Mouse (Mus musculus) liver, embryonic 14.5 days (tissue): ENCODE results near the gene Gas1. TPM values are rescaled to one million over a fixed set of nuclear protein-coding genes. Genes with fewer than 3 reads are reported as not detected.
A peak's percentile ranks its signal among the peaks of the same experiment; 100 is the strongest.

Experiments
- ATAC-seq: fragments of 200-750 bp; cut with Nextera tagmentation; 2 replicates; pipeline ENCODE4 v1.8.0; 2017; ENCODE audit warnings: moderate number of reproducible peaks, mild to moderate bottlenecking, moderate library complexity; ENCODE audit not compliant: insufficient read depth
- DNase-seq, 3 experiments: peaks; one replicate each; pipeline ENCODE4 v3.0.0-alpha.2; 2012 to 2013; ENCODE audit warnings: low read depth in 3 of 3, low spot score in 3 of 3
- H3K27ac ChIP-seq: fragments of 300-500 bp; sonication (generic); 2 replicates; pipeline ENCODE4 v1.5.1; 2014; ENCODE audit warnings: moderate library complexity, mild to moderate bottlenecking, control low read depth, inconsistent platforms
- H3K27me3 ChIP-seq: fragments of 300-500 bp; sonication (generic); 2 replicates; pipeline ENCODE4 v1.6.1; 2014; ENCODE audit warnings: mild to moderate bottlenecking, low read length, moderate library complexity; ENCODE audit not compliant: control insufficient read depth, insufficient read depth
- H3K36me3 ChIP-seq: fragments of 300-500 bp; sonication (generic); replicated peaks from 2 replicates; pipeline ENCODE4 v1.6.1; 2014; ENCODE audit warnings: low read depth; ENCODE audit not compliant: control insufficient read depth, insufficient read depth
- H3K4me1 ChIP-seq, 2 experiments: fragments of 200-500 bp in 1 of 2; fragments of 300-500 bp in 1 of 2; sonication (generic) in 1 of 2; replicated peaks; 2 replicates each; pipeline ENCODE4 v1.6.1; 2012 to 2014; ENCODE audit warnings: antibody characterized with exemption in 1 of 2, inconsistent platforms in 1 of 2, low read length in 1 of 2; ENCODE audit not compliant: control insufficient read depth in 2 of 2, insufficient read depth in 2 of 2
- H3K4me2 ChIP-seq: fragments of 300-500 bp; sonication (generic); 2 replicates; pipeline ENCODE4 v1.6.1; 2014; ENCODE audit warnings: low read depth, mild to moderate bottlenecking, control low read depth, moderate library complexity
- H3K4me3 ChIP-seq, 2 experiments: fragments of 200-500 bp in 1 of 2; fragments of 300-500 bp in 1 of 2; sonication (generic) in 1 of 2; 2 replicates each; pipeline ENCODE4 v1.5.1; 2012 to 2014; ENCODE audit warnings: low read depth in 2 of 2, low read length in 2 of 2, mild to moderate bottlenecking in 2 of 2, control low read depth in 1 of 2, inconsistent platforms in 1 of 2, moderate library complexity in 1 of 2; ENCODE audit not compliant: insufficient read depth in 1 of 2
- H3K9ac ChIP-seq: fragments of 300-500 bp; sonication (generic); replicated peaks from 2 replicates; pipeline ENCODE4 v1.6.1; 2014; ENCODE audit warnings: mild to moderate bottlenecking, control low read depth, moderate library complexity
- H3K9me3 ChIP-seq: fragments of 300-500 bp; sonication (generic); 2 replicates; pipeline ENCODE4 v1.6.1; 2016; ENCODE audit warnings: low read length, mixed read lengths; ENCODE audit not compliant: control insufficient read depth
- CTCF ChIP-seq: IDR thresholded peaks from 2 replicates; pipeline ENCODE4 v1.5.1; 2016; ENCODE audit warnings: antibody characterized with exemption, low read depth, control low read depth
- EP300 ChIP-seq: IDR thresholded peaks from 2 replicates; pipeline ENCODE4 v1.6.1; 2016; ENCODE audit warnings: antibody characterized with exemption, low read depth
- WGBS: fragments of 180-500 bp; shearing (Covaris S2); extraction: QIAGEN DNeasy Blood & Tissue Kit; methylation state at CpG from one replicate; pipeline ENCODE4 v1.1.7; 2014; ENCODE audit not compliant: insufficient replicate concordance; 5-methylcytosine and 5-hydroxymethylcytosine counted together
- polyA plus RNA-seq, 2 experiments: library from polyadenylated mRNA; depleted of rRNA in 1 of 2; stranded (reverse) in 1 of 2; unstranded in 1 of 2; fragments of >200 nt; fragmentation: Nextera tagmentation in 1 of 2; extraction: Ambion mirVana in 1 of 2; gene quantifications; 2 replicates each; pipeline versions ENCODE4 v1.2.1 to v1.2.3; 2012 to 2014

The Gas1 gene
- polyA plus RNA-seq (2012; rRNA removed) = 1.5 and 2.1 TPM in 2 replicates
- 1.6 and 1.7 TPM in 2 replicates for polyA plus RNA-seq (2014; fragmentation: Nextera tagmentation; extraction: Ambion mirVana)

DNA sequence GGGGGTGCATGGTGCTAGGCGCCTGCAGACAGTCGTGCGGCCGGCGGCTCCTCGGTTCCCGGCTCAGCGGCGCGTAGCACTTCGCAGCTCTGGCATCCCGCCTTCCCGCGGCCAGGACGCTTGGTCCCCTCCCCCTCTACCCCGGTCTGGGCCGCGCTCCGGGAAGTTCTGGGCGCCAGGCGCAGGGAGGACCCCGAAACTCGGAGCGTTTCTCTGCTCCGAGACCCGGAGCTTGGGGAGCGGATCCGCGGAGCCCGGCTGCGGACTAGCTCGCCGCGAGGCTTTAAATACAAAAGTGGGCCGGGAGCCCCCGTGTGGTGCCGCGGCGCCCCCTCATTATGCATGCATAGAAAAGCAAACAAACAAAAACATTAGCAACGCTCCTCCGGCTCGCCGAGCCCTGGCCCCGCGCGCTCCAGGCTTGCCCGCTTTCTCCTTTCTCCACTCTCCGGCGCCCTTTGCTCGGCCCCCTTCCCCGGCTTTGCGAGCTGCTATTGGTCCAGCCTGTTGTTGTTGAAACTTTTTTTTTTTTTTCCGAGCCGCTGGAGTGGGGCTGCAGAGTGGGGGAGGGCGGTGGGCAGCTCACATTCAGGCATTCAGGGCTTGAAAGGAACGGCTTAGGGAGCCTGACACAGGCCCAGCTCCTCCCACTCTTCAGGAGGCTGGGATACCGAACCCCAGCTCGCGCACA lies at the start of gene Gas1:
Gene Gas1 (minus strand): TSS at position 260 of the 691 bp plus-strand sequence.
- H3K27me3 ChIP-seq = peaks cover 47% of the 10 kb centered on the region
- no peaks in the 10 kb centered on the region for H3K36me3 ChIP-seq
- TF ChIP-seq CTCF (no peak), EP300 (no peak)
- no peak within 1 kb of the TSS for H3K27ac ChIP-seq
- H3K4me3 ChIP-seq = peak within 1 kb of the TSS; percentile 40 to 48
- peak within 1 kb of the TSS; percentile 56 for H3K4me2 ChIP-seq
- H3K9ac ChIP-seq = no peak within 1 kb of the TSS
- 0 out of 4 replicates have a peak, but pooled peaks cover 0 to 2% of the 10 kb centered on the region in 2 experiments for H3K4me1 ChIP-seq
- DNase-seq (peak in 2 of 3 experiments; percentile 14 to 17), ATAC-seq (peak; percentile 55; the same call in 1 of the 2 replicates)
- 1% methylated on average over 56 of the region's 59 CpGs for WGBS
- no peaks in the 10 kb centered on the region for H3K9me3 ChIP-seq

GRCm38 (mm10) chr13:60226251-60226836 lies 49.2 kb upstream of the Gas1 start:
- no peak for DNase-seq
- no peak overlapping the region for H3K27ac ChIP-seq
- no peak for ATAC-seq

DNA sequence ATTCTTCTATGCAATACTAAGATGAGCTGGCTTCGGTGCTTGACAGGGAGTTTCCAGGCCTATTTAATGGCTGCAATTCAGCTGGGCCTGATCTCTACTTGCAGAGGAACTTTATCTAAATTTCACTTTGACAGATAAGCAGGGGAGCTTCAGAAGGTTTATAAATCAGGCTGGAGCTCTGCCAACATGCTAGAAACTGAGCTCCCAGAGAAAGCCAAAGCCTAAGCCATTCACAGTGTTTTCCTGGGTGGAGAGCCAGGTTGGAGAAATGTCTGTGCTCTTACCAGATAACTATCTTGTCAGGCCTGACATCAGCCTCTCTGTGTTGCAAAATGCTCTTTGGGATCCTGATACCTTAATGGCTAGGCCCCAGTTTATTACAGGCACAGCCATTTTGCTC lies 48.6 kb upstream of the Gas1 start:
- 54% methylated on average over 1 of the region's 1 CpGs for WGBS
- TF ChIP-seq EP300 (no peak), CTCF (no peak)
- DNase-seq (no peak), ATAC-seq (no peak)
- H3K27ac ChIP-seq = no peak overlapping the region
- 0 out of 4 replicates have a peak, but pooled peaks cover 0 to 3% of the 10 kb centered on the region in 2 experiments for H3K4me1 ChIP-seq
- H3K36me3 ChIP-seq = no peaks in the 10 kb centered on the region
- H3K9me3 ChIP-seq = no peaks in the 10 kb centered on the region
- H3K4me3 ChIP-seq = no peak overlapping the region
- H3K4me2 ChIP-seq = no peak overlapping the region
- H3K27me3 ChIP-seq = no peaks in the 10 kb centered on the region
- no peak overlapping the region for H3K9ac ChIP-seq

More at GRCm38 (mm10) chr13:60226251-60226836, 49.2 kb upstream of the Gas1 start:
- H3K36me3 ChIP-seq = no peaks in the 10 kb centered on the region
- 0 out of 4 replicates have a peak, but pooled peaks cover 0 to 3% of the 10 kb centered on the region in 2 experiments for H3K4me1 ChIP-seq
- 38% methylated on average over 9 of the region's 9 CpGs for WGBS
- H3K9me3 ChIP-seq = no peaks in the 10 kb centered on the region
- H3K4me3 ChIP-seq = no peak overlapping the region
- H3K27me3 ChIP-seq = no peaks in the 10 kb centered on the region
- no peak overlapping the region for H3K4me2 ChIP-seq
- TF ChIP-seq CTCF (no peak), EP300 (no peak)
- H3K9ac ChIP-seq = no peak overlapping the region

DNA sequence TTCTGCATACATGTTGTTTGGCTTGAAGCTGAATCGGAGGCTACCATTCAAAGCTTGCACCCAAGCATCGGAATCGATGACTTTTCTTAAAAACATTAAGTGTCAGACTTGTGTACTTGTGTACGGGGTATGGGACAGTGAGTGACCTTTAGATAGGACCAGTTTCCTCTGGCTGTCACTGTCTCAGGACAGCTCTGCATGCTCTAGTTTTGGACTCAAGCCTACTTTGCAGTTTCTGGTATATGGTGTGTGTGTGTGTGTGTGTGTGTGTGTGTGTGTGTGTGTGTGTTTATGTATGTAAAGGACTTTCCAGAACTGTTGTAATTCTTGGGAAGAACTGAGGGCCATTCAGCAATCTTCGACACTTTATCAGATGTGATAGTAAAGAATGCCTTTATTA lies 48.1 kb upstream of the Gas1 start:
- ATAC-seq (no peak), DNase-seq (no peak)
- TF ChIP-seq EP300 (no peak), CTCF (no peak)
- Histone ChIP-seq H3K4me3 (no peak overlapping the region), H3K4me2 (no peak overlapping the region), H3K27me3 (no peaks in the 10 kb centered on the region), H3K9me3 (no peaks in the 10 kb centered on the region), H3K9ac (no peak overlapping the region), H3K36me3 (no peaks in the 10 kb centered on the region), H3K27ac (no peak overlapping the region), H3K4me1 (0 out of 4 replicates have a peak, but pooled peaks cover 0 to 3% of the 10 kb centered on the region in 2 experiments)
- 66% methylated on average over 5 of the region's 5 CpGs for WGBS

- 0 out of 4 replicates have a peak, but pooled peaks cover 0 to 3% of the 10 kb centered on the region in 2 experiments for H3K4me1 ChIP-seq
- WGBS = 56% methylated on average over 2 of the region's 2 CpGs
- TF ChIP-seq EP300 = no peak
- no peak for TF ChIP-seq CTCF
- ATAC-seq (no peak), DNase-seq (no peak)
- H3K27ac ChIP-seq = no peak overlapping the region
- no peak overlapping the region for H3K9ac ChIP-seq
- no peak overlapping the region for H3K4me3 ChIP-seq
- H3K4me2 ChIP-seq = no peak overlapping the region
- H3K27me3 ChIP-seq = no peaks in the 10 kb centered on the region
- H3K36me3 ChIP-seq = no peaks in the 10 kb centered on the region
- no peaks in the 10 kb centered on the region for H3K9me3 ChIP-seq
Measured at GRCm38 (mm10) chr13:60223797-60224196, 46.6 kb upstream of the Gas1 start.
